Mouse (Mus musculus): Measurements from ENCODE around the gene Scnn1b. TPM values are rescaled to one million over a fixed set of nuclear protein-coding genes. Genes with fewer than 3 reads are reported as not detected.

The Scnn1b gene
- polyA plus RNA-seq, 1 experiment from 2014 or later = 0.03 TPM

DNA sequence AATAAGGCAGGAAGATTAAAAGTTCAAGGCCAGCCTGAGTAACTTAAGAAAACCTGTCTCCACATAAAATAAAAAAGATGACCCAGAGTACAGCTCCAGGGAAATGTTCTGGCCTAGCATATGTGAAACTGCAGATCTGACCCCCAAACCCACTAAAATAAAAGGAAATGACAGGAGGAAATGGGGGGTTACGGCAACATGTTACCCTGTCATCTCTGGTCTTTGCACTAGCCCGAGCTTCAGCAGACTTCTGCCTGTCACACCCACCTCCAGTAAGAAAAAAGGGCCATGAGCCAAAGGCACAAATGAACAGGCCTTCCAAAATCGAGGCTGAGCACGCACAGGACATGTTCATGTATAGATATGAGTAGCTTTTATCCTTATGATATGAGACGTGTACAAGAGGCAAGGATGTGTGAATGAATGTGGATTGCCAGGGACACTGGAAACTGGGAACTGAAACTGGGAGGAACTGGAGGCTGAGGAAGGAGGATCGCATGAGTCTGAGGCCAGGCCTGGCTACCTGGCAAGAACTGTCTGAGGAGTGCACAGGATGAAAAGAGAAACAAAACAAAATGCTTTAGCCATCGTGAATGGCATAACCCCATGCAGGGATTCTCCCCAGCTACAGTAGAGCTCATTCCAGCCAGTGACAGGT is 97.2 kb downstream of the Scnn1b start:
- ATAC-seq (no peak), DNase-seq (ENCODE audit: low read depth, low spot score) (no peak)
- CTCF ChIA-PET = interaction anchor here (1.0 to 5.1 kb wide), 9 partner anchors 11 to 231 kb away, joined by 3 to 101 read pairs (median 10); partner anchors contain the start of gene Scnn1g
- POLR2A ChIA-PET = interaction anchor here (1.0 to 1.8 kb wide), 2 partner anchors 55 to 228 kb away, joined by 3 to 4 read pairs; partner anchors contain the start of gene Scnn1g
- no peak for TF ChIP-seq CTCF (IDR thresholded peaks at IDR 0.05)
- H3K27me3 ChIP-seq = no peaks in the 10 kb centered on the region
- in situ Hi-C loops (cut with MboI; ENCODE audit: low pct_unique_long_range_greater_than_20kb) = no loop called here

DNA sequence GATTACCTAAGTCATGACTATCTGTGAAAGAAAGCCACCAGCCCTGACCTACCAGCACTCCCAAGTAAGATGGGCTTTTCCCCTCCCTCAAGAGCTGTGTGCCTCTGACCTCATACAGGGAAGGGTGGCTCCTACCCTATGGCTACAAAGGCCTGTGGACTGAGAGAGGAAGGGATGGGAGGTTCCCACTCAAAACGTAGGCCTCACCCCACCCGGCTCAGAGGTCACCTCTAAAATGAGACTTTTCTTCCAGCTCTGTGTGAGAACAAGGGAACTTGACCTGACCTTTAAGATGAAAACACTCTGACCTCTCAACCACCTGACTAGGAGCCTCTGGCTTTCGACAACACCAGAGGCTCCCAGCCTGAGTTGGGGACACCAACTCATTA is 97.7 kb downstream of the Scnn1b start:
- POLR2A ChIA-PET = no interaction called here
- TF ChIP-seq CTCF (IDR thresholded peaks at IDR 0.05) = no peak
- in situ Hi-C loops (cut with MboI; ENCODE audit: low pct_unique_long_range_greater_than_20kb) = no loop called here
- H3K27me3 ChIP-seq = no peaks in the 10 kb centered on the region
- DNase-seq (ENCODE audit: low read depth, low spot score) (no peak), ATAC-seq (no peak)
- CTCF ChIA-PET = interaction anchor here (1.2 to 5.1 kb wide), 11 partner anchors 11 to 232 kb away, joined by 3 to 101 read pairs (median 11); partner anchors contain the start of gene Scnn1g

DNA sequence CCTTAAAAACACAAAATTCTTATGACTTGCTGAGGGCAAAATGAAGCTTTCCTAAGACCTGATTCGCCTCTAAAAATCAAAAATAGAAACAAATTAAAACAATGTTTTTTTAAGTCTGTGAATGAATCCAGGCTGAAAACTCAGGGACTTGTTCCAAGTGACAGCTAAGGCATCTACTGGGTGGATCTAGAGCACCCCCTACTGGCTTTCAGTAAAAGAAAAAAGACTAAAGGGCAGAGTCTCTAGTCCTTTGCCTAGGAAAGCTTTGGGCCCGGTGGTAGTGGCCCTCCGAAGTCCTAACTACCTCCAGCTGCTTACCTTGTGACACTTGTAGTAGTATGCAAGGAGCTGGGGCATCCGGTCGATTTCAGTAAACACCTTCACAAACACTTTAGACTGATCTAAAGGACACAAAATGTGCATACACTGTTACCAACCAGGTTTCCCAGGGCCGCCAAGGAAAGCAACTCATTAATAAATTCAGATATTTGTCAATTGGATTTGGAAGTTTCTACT is 99.1 kb downstream of the Scnn1b start:
- TF ChIP-seq CTCF (IDR thresholded peaks at IDR 0.05) = peak; percentile 80
- DNase-seq (ENCODE audit: low read depth, low spot score) = no peak
- POLR2A ChIA-PET = interaction anchor here (0.6 to 1.3 kb wide), 2 partner anchors 16 to 230 kb away, joined by 3 to 10 read pairs; partner anchors contain the start of gene Scnn1g

DNA sequence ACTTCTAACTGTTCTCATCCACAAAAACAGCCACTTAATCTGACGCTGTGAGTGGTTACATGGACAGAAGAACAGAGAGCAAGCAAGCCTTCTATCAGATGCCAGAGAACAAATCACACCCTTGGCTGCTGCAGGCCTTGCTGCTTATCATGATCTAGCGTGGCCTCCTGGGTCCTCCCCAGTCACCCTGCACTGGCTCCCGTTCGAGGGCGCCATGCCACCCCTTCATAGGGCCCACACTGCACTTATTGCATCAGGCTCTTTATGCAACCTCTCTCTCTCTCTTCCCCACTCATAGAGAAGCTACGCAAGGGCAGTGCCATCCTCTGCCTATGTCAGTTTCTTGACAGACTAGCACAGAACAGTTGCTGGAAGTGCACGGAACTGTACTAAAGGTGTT is 101.3 kb downstream of the Scnn1b start:
- CTCF ChIA-PET = no interaction called here

More for the DNA sequence above, 99.1 kb downstream of the Scnn1b start:
- in situ Hi-C loops (cut with MboI; ENCODE audit: low pct_unique_long_range_greater_than_20kb) = no loop called here
- CTCF ChIA-PET = interaction anchor here (0.7 to 5.1 kb wide), 29 partner anchors 9 to 282 kb away, joined by 3 to 101 read pairs (median 5); partner anchors contain the start of gene Scnn1g
- H3K27me3 ChIP-seq = no peaks in the 10 kb centered on the region
- peak; percentile 62 for ATAC-seq

More for the DNA sequence above, 101.3 kb downstream of the Scnn1b start:
- POLR2A ChIA-PET = no interaction called here
- ATAC-seq (no peak), DNase-seq (ENCODE audit: low read depth, low spot score) (no peak)
- H3K27me3 ChIP-seq = no peaks in the 10 kb centered on the region
- no peak for TF ChIP-seq CTCF (IDR thresholded peaks at IDR 0.05)
- in situ Hi-C loops (cut with MboI; ENCODE audit: low pct_unique_long_range_greater_than_20kb) = loop anchor here (5.0 kb wide), 1 partner anchor 234 kb away; the partner anchor contains the start of gene Scnn1g

Other genes starting within 250 kb of the Scnn1b start
- 8.1 TPM for gene Usp31, start 157.8 kb upstream of the Scnn1b start, polyA plus RNA-seq (2021)
- 0.78 TPM for gene Scnn1g, start 130.6 kb upstream of the Scnn1b start, polyA plus RNA-seq (2021)
- gene Cog7, start 116.7 kb downstream of the Scnn1b start, polyA plus RNA-seq (2021) = 48.9 TPM
- 37.6 TPM for gene Gga2, start 156.2 kb downstream of the Scnn1b start, polyA plus RNA-seq (2021)
- gene Ubfd1, start 202.1 kb downstream of the Scnn1b start, polyA plus RNA-seq (2021) = 30.9 TPM
- 9.3 TPM for gene Ears2, start 202.2 kb downstream of the Scnn1b start, polyA plus RNA-seq (2021)
- 328 TPM for gene Ndufab1, start 236.8 kb downstream of the Scnn1b start, polyA plus RNA-seq (2021)

Data from Patski (cell line).